Mouse (Mus musculus) limb, embryonic 14.5 days (tissue): ENCODE results near the gene Hist1h2bh. TPM values are rescaled to one million over a fixed set of nuclear protein-coding genes. Genes with fewer than 3 reads are reported as not detected.
"Not testable (repeated sequence)": the region's sequence is repeated elsewhere in the genome, so short reads cannot be mapped to it uniquely, and the experiment has no call there.

Source experiments
- ATAC-seq: fragments of 200-750 bp; cut with Nextera tagmentation; 2 replicates; pipeline ENCODE4 v1.8.0; 2017; ENCODE audit warnings: low read depth, moderate number of reproducible peaks, moderate TSS enrichment; ENCODE audit not compliant: low FRiP score
- DNase-seq: peaks from one replicate; pipeline ENCODE4 v3.0.0-alpha.2; 2015; ENCODE audit warnings: low spot score
- H3K27ac ChIP-seq: fragments of 300-500 bp; sonication (generic); replicated peaks from 2 replicates; pipeline ENCODE4 v1.5.1; 2014; ENCODE audit warnings: low read depth, mild to moderate bottlenecking, low read length, moderate library complexity, mixed read lengths
- H3K27me3 ChIP-seq: fragments of 300-500 bp; sonication (generic); 2 replicates; pipeline ENCODE4 v1.6.1; 2014; ENCODE audit warnings: low read length, mixed read lengths; ENCODE audit not compliant: control insufficient read depth, insufficient read depth
- H3K36me3 ChIP-seq: fragments of 300-500 bp; sonication (generic); 2 replicates; pipeline ENCODE4 v1.6.1; 2014; ENCODE audit warnings: mild to moderate bottlenecking, low read length, moderate library complexity, mixed read lengths; ENCODE audit not compliant: control insufficient read depth, insufficient read depth
- H3K4me1 ChIP-seq: fragments of 300-500 bp; sonication (generic); 2 replicates; pipeline ENCODE4 v1.6.1; 2014; ENCODE audit warnings: antibody characterized with exemption, low read length, mixed read lengths; ENCODE audit not compliant: control insufficient read depth, insufficient read depth
- H3K4me2 ChIP-seq: fragments of 300-500 bp; sonication (generic); replicated peaks from 2 replicates; pipeline ENCODE4 v1.6.1; 2014; ENCODE audit warnings: low read depth, mild to moderate bottlenecking, low read length, moderate library complexity; ENCODE audit not compliant: severe bottlenecking
- H3K4me3 ChIP-seq: fragments of 300-500 bp; sonication (generic); replicated peaks from 2 replicates; pipeline ENCODE4 v1.5.1; 2014; ENCODE audit warnings: low read length
- H3K9ac ChIP-seq: fragments of 300-500 bp; sonication (generic); 2 replicates; pipeline ENCODE4 v1.6.1; 2014; ENCODE audit warnings: mild to moderate bottlenecking, low read depth, low read length, moderate library complexity; ENCODE audit not compliant: severe bottlenecking
- H3K9me3 ChIP-seq: fragments of 300-500 bp; sonication (generic); 2 replicates; pipeline ENCODE4 v1.6.1; 2016; ENCODE audit warnings: low read length; ENCODE audit not compliant: control insufficient read depth
- POLR2A ChIP-seq: fragments of 200-500 bp; IDR thresholded peaks from 2 replicates; pipeline ENCODE4 v1.8.0; 2012; ENCODE audit warnings: inconsistent platforms, mild to moderate bottlenecking, moderate library complexity, borderline replicate concordance; ENCODE audit not compliant: insufficient read depth, insufficient read length; ENCODE audit errors: extremely low read depth
- WGBS: fragments of 180-500 bp; shearing (Covaris S2); extraction: QIAGEN DNeasy Blood & Tissue Kit; methylation state at CpG from one replicate; pipeline ENCODE4 v1.1.7; 2014; 5-methylcytosine and 5-hydroxymethylcytosine counted together
- polyA plus RNA-seq, 2 experiments: library from polyadenylated mRNA; depleted of rRNA in 1 of 2; stranded (reverse) in 1 of 2; unstranded in 1 of 2; fragments of >200 nt; fragmentation: Nextera tagmentation in 1 of 2; extraction: Ambion mirVana in 1 of 2; gene quantifications; 2 replicates each; pipeline versions ENCODE4 v1.2.1 to v1.2.3; 2012 to 2014

Gene Hist1h2bh
- polyA plus RNA-seq, 2 experiments: 0.48 to 5.2 TPM

GRCm38 (mm10) chr13:23562699-23563462 is 19.7 kb upstream of the Hist1h2bh start:
- no peak for TF ChIP-seq POLR2A
- H3K9ac ChIP-seq: peak overlapping the region; percentile 51
- ATAC-seq: peak; percentile 74
- H3K4me2 ChIP-seq: peak overlapping the region; percentile 64
- H3K27me3 ChIP-seq: no peaks in the 10 kb centered on the region
- WGBS: 5% methylated on average over 18 of the region's 18 CpGs
- no peaks in the 10 kb centered on the region for H3K36me3 ChIP-seq
- H3K4me1 ChIP-seq: 0 out of 2 replicates have a peak, but pooled peaks cover 2% of the 10 kb centered on the region
- H3K4me3 ChIP-seq: peak overlapping the region; percentile 39
- no peaks in the 10 kb centered on the region for H3K9me3 ChIP-seq
- H3K27ac ChIP-seq: peak overlapping the region; percentile 98
- peak; percentile 84 for DNase-seq

GRCm38 (mm10) chr13:23561883-23562659 is 18.9 kb upstream of the Hist1h2bh start, which contains the start of gene Hist1h3e:
Gene Hist1h3e (minus strand): TSS chr13:23562369.
- peak within 1 kb of the TSS; percentile 51 for H3K9ac ChIP-seq
- H3K9me3 ChIP-seq, H3K36me3 ChIP-seq, H3K4me1 ChIP-seq, H3K27me3 ChIP-seq: not testable (repeated sequence)
- peak; percentile 91 for ATAC-seq
- H3K4me2 ChIP-seq: peak within 1 kb of the TSS; percentile 64
- peak; percentile 99; the same call in 1 of the 2 replicates for TF ChIP-seq POLR2A
- peak within 1 kb of the TSS; percentile 39 for H3K4me3 ChIP-seq
- 0% methylated on average over 39 of the region's 67 CpGs for WGBS
- peak within 1 kb of the TSS; percentile 98 for H3K27ac ChIP-seq
- peak; percentile 98 for DNase-seq

GRCm38 (mm10) chr13:23561531-23561882 is 18.3 kb upstream of the Hist1h2bh start:
- peak overlapping the region; percentile 98; the same call in 1 of the 2 replicates for H3K27ac ChIP-seq

GRCm38 (mm10) chr13:23560699-23561098 is 17.5 kb upstream of the Hist1h2bh start:
- H3K27ac ChIP-seq: peak overlapping the region; percentile 26; the same call in 1 of the 2 replicates
- not testable (repeated sequence) for H3K4me1 ChIP-seq, ATAC-seq, H3K9me3 ChIP-seq, DNase-seq, H3K4me3 ChIP-seq, H3K27me3 ChIP-seq, H3K9ac ChIP-seq, H3K36me3 ChIP-seq, H3K4me2 ChIP-seq
- 31% methylated on average over 2 of the region's 2 CpGs for WGBS

More at GRCm38 (mm10) chr13:23561531-23561882, 18.3 kb upstream of the Hist1h2bh start:
- 0% methylated on average over 2 of the region's 5 CpGs for WGBS
- not testable (repeated sequence) for DNase-seq, H3K36me3 ChIP-seq, ATAC-seq, H3K9me3 ChIP-seq, H3K4me1 ChIP-seq, H3K27me3 ChIP-seq
- H3K4me3 ChIP-seq: peak overlapping the region; percentile 39
- H3K9ac ChIP-seq: peak overlapping the region; percentile 51; the same call in 1 of the 2 replicates
- H3K4me2 ChIP-seq: peak overlapping the region; percentile 64

GRCm38 (mm10) chr13:23556906-23557305 is 13.7 kb upstream of the Hist1h2bh start:
- H3K4me1 ChIP-seq: peaks cover 17% of the 10 kb centered on the region
- no peaks in the 10 kb centered on the region for H3K36me3 ChIP-seq
- WGBS: 65% methylated on average over 3 of the region's 3 CpGs
- H3K9me3 ChIP-seq: no peaks in the 10 kb centered on the region
- ATAC-seq (no peak), DNase-seq (no peak)
- peak overlapping the region; percentile 94; the same call in 1 of the 2 replicates for H3K4me2 ChIP-seq
- H3K27me3 ChIP-seq: no peaks in the 10 kb centered on the region
- TF ChIP-seq POLR2A: no peak
- peak overlapping the region; percentile 59; the same call in 1 of the 2 replicates for H3K27ac ChIP-seq
- H3K9ac ChIP-seq: no peak overlapping the region
- H3K4me3 ChIP-seq: no peak overlapping the region
